Mouse (Mus musculus) heart, postnatal 10 days (tissue): Measurements from ENCODE around the gene Rgs10. TPM values are rescaled to one million over a fixed set of nuclear protein-coding genes. Genes with fewer than 3 reads are reported as not detected.

Experiments
- DNase-seq, 2 experiments: peaks; one replicate each; pipeline ENCODE4 v3.0.0; 2021
- intact Hi-C: fragments of 180-260 bp; cut with DNase I; formaldehyde crosslinking; loops from one replicate; pipeline ENCODE4 v1.15.1; 2025
- total RNA-seq, 2 experiments: library from RNA; stranded (reverse); gene quantifications; 2 replicates each; pipeline ENCODE4 v1.2.3; 2021

Gene Rgs10
- total RNA-seq, 2 experiments from 2014 or later: 10.7 to 10.9 TPM

- intact Hi-C loops: no loop called here
- DNase-seq: no peak
These were observed 7.7 kb downstream of the Rgs10 start for GRCm38 (mm10) chr7:128410708-128411413.

- no peak for DNase-seq
- intact Hi-C loops: no loop called here
These were observed 10.3 kb downstream of the Rgs10 start for GRCm38 (mm10) chr7:128408265-128408664.

- DNase-seq: no peak
- intact Hi-C loops: no loop called here
These were observed 14.6 kb downstream of the Rgs10 start for GRCm38 (mm10) chr7:128403988-128404387.

DNA sequence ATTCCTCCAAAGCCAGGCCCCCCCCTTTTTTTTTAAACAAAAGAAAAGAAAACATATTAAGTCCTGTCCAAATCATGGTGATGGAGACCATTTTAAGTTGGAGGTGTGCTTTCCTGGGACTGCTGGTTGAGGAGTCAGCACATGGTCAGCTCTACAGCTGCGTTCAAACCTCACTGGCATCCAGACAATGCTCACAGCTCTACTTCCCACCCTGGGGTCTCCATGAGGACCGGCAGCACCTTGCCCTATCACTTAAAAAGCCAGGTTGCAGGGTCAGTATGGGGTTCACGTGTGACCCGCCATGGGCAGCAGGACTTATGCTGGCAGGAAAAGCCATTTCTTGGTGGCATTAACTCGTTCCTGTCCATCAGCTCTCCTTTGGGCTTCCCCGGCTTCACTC is 15.0 kb downstream of the Rgs10 start:
- no peak for DNase-seq

DNA sequence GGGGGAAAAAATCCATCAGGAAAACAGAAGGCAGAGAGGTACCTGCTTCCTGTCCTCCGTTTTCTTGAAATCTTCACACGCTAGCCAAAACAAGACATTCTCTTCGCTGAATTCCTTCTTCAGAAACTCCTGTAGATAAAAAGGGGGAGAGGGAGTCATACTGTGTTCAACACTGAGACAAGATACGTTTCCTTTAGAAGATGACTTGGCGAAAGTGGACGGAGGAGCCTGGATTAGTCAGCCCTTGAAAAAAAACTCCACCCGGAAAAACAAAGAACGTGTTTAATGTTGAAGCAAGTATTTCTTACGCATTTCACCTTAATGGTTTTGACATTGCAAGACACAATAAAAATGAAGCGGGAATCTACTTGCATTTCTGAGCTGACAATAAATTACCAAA is 15.4 kb downstream of the Rgs10 start:
- intact Hi-C loops: no loop called here
- DNase-seq: no peak

More for the DNA sequence above, 15.0 kb downstream of the Rgs10 start:
- intact Hi-C loops: no loop called here

DNA sequence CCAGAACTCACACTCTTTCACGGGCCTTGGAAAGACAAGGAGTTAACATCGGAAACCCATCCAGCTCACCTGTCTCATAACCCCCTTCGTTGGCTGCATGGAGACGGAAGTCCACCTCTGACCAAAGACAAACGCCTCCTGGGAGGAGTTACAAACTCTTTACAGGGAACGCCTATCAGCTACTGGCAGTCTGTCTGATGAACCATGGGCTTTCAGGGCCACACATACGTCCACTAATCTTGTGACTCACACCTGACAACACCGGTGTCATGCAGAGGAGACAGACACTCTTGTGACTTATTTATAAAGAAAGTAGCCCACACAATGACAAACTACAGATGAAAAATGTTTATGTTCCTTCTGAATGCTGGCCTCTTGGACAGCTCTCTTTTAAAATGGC is 16.0 kb downstream of the Rgs10 start:
- no peak for DNase-seq
- intact Hi-C loops: no loop called here

GRCm38 (mm10) chr7:128398664-128399063 is 19.9 kb downstream of the Rgs10 start:
- intact Hi-C loops: no loop called here
- no peak for DNase-seq

DNA sequence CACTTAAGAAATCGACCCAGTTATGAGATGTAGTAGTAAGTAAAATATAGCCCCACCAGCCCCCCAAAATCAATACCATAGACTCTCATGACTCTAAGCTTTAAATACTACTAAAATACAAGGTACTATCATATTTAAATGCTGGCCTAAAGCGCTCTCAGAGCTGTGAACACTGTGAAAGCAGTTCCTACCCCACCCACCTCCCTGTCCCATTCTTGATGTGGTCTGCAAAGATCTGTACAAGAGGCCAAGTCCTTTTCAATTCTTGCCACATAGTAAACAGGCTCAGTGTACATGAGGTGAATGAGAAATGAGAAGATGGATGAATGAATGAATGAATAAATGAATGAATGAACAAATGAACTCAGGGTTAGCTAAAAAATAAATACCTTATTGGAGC is 21.5 kb downstream of the Rgs10 start:
- intact Hi-C loops: no loop called here
- no peak for DNase-seq

DNA sequence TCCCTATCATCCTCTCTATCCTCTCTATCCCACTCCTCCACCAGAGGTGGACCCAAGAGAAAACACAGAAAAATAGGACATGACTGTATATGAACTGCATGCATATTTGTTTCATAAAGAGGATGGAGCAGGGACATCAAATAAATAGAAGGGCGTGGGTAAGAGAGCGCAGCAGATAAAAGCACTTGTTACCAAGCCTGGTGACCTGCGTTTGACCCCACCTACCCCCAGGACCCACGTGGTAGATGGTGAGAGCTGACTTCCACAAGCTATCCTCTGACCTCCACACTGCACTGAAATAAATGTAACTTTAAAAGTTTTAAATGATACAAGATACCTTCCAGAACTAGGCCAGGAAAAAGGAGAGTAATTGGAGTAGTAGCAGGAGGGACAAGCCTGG is 24.8 kb downstream of the Rgs10 start:
- no peak for DNase-seq
- intact Hi-C loops: no loop called here

GRCm38 (mm10) chr7:128392972-128393314 is 25.6 kb downstream of the Rgs10 start:
- intact Hi-C loops: no loop called here
- no peak for DNase-seq

GRCm38 (mm10) chr7:128392071-128392971 is 26.2 kb downstream of the Rgs10 start:
- intact Hi-C loops: no loop called here
- peak; percentile 44 to 45 for DNase-seq

- intact Hi-C loops: no loop called here
- peak in 1 of 2 experiments; percentile 26 for DNase-seq
These were observed 27.1 kb downstream of the Rgs10 start for GRCm38 (mm10) chr7:128391267-128392057.

DNA sequence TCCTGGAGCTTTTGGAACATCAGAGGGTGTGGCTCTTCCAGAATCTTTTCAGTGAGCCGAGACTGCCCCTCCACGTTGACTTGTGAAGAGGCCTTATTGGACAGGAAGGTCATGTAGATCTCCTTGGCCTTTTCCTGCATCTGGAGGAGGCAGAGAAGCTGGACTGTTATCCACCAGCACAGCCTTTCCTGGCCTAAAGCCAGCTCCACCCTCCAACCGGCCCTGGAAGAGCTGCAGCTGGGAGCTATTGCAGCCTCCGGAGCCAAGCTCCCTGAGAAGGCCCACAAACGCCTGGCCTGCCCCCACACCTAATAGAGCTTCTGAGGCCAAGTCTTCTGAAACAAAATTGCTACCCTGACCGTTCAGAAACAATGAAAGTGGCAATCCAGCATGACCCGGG is 29.6 kb downstream of the Rgs10 start:
- intact Hi-C loops: no loop called here
- DNase-seq: peak; percentile 89 to 90

- DNase-seq: no peak
- intact Hi-C loops: no loop called here
These were observed 34.7 kb downstream of the Rgs10 start for GRCm38 (mm10) chr7:128383726-128384463.

DNA sequence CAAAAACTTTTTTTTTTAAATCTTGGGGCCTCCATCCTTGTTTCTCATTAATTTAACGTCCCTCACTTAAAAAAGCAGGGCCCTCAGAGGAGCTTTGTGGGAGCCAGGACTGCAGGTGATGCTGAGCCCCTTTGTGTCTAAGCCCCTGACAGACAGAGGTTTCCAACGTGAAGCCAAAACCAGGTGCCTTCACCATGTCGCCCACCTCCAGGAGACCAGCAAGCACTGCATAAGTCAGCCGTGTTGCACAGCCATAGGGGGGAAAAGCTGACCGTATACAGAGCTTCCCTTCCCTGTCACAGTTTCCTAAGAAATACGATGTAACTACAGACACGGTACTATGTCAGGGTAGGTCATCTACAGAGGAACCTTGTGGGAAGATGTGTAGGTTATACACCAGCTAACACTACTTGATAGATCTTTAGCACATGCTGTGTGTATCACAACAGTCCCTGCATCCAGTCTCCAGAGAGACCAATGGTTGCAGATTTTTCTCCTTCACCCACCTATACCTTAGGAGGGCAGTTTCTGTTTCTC is 35.3 kb downstream of the Rgs10 start:
- DNase-seq: no peak
- intact Hi-C loops: no loop called here

GRCm38 (mm10) chr7:128382527-128382860 is 36.1 kb downstream of the Rgs10 start:
- DNase-seq: no peak
- intact Hi-C loops: no loop called here

- intact Hi-C loops: no loop called here
- no peak for DNase-seq
These were observed 36.6 kb downstream of the Rgs10 start for GRCm38 (mm10) chr7:128381811-128382526.

- no peak for DNase-seq
- intact Hi-C loops: no loop called here
These were observed 37.6 kb downstream of the Rgs10 start for GRCm38 (mm10) chr7:128381001-128381400.

GRCm38 (mm10) chr7:128379162-128379805 is 39.3 kb downstream of the Rgs10 start:
- intact Hi-C loops: no loop called here
- peak; percentile 35 to 56 for DNase-seq
